Mouse (Mus musculus): ENCODE results near the gene Ak9. TPM values are rescaled to one million over a fixed set of nuclear protein-coding genes. Genes with fewer than 3 reads are reported as not detected.

Gene Ak9
- polyA plus RNA-seq, 1 experiment from 2014 or later, result 0.21 TPM

DNA sequence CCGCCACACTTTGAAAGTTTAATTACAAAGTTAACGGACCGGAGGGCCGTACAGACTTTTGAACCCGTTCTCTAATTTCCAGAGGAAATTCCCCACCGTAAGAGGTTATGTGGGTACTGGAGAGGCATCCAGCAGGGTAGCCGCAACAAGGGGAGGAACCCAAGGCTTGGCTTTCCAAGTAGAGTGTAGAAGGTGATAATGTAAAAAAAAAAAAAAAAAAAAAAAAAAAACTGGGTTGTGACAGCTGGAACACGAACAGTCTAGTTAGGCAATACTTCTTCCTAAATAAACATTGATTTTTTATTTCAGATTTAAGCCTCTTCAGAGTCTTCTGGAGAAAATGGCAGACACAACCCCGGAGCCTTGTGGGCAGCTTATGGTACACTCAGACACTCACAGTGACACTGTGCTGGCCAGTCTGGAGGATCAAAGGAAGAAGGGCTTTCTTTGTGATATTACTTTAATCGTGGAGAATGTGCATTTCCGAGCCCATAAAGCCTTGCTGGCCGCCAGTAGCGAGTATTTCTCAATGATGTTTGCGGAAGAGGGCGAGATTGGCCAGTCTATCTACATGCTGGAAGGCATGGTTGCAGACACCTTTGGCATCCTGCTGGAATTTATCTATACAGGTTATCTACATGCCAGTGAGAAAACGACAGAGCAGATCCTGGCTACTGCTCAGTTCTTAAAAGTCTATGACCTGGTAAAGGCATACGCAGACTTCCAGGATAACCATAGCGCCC lies 147.2 kb downstream of the Ak9 start:
- Histone ChIP-seq H3K27me3 (replicated peaks; ENCODE audit: control insufficient read depth, insufficient read depth, low read length) (no peaks in the 10 kb centered on the region), H3K4me2 (ENCODE audit: low read depth, low read length) (peak overlapping the region; percentile 63), H3K9ac (ENCODE audit: low read depth, low read length) (peak overlapping the region; percentile 87), H3K36me3 (ENCODE audit: control insufficient read depth, insufficient read depth, low read length) (peaks cover 38% of the 10 kb centered on the region), H3K4me1 (ENCODE audit: control insufficient read depth, insufficient read depth, low read length) (no peaks in the 10 kb centered on the region), H3K27ac (replicated peaks; ENCODE audit: low read depth, low read length) (peak overlapping the region; percentile 80), H3K4me3 (ENCODE audit: low read depth, low read length) (peak overlapping the region; percentile 94), H3K9me3 (ENCODE audit: control insufficient read depth, low read length) (no peaks in the 10 kb centered on the region)
- ATAC-seq (ENCODE audit: low read depth) (no peak), DNase-seq (ENCODE audit: low spot score) (no peak)
- WGBS, result 53% methylated on average over 18 of the region's 18 CpGs

DNA sequence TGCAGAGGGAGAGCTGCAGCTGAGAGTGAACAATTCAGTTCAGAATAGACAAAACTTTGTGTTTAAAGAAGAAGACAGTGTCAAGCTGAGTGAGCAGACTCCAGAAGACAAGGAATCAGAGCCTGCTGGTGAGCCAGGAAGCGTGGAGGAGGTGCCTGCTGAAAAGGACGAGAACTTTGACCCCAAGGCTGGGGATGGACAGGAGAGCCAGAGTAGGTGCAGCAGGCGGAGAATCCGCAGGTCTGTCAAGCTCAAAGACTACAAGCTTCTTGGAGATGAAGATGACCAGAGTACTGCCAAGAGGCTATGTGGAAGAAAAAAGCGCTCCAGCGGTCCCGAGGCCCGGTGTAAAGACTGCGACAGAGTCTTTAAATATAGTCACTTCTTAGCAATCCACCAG lies 147.9 kb downstream of the Ak9 start:
- Histone ChIP-seq H3K27ac (replicated peaks; ENCODE audit: low read depth, low read length) (no peak overlapping the region), H3K36me3 (ENCODE audit: control insufficient read depth, insufficient read depth, low read length) (peaks cover 45% of the 10 kb centered on the region), H3K9ac (ENCODE audit: low read depth, low read length) (no peak overlapping the region), H3K27me3 (replicated peaks; ENCODE audit: control insufficient read depth, insufficient read depth, low read length) (no peaks in the 10 kb centered on the region), H3K4me3 (ENCODE audit: low read depth, low read length) (no peak overlapping the region), H3K9me3 (ENCODE audit: control insufficient read depth, low read length) (no peaks in the 10 kb centered on the region), H3K4me2 (ENCODE audit: low read depth, low read length) (no peak overlapping the region), H3K4me1 (ENCODE audit: control insufficient read depth, insufficient read depth, low read length) (no peaks in the 10 kb centered on the region)
- 94% methylated on average over 9 of the region's 9 CpGs for WGBS
- ATAC-seq (ENCODE audit: low read depth), result no peak
- DNase-seq (ENCODE audit: low spot score), result no peak

DNA sequence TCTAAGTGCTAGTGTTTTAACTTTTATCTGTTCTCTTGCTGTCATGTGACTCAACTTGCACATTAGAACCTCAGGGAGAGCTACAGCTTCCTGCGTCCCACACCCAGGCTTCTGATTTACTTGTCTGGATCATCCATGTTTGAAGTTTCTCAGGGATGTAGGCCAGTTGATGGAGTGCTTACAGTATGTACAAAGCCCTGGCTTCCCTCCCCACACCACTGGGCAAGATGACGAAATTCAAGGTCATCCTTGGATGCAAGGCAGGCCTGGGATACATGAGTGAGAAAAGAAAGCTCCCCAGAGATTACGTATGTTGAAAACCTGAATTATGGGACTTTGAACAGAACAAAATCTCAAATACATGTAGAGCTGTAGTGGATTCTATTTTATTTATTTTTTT lies 149.0 kb downstream of the Ak9 start:
- Histone ChIP-seq H3K4me2 (ENCODE audit: low read depth, low read length) (no peak overlapping the region), H3K9ac (ENCODE audit: low read depth, low read length) (no peak overlapping the region), H3K9me3 (ENCODE audit: control insufficient read depth, low read length) (no peaks in the 10 kb centered on the region), H3K4me3 (ENCODE audit: low read depth, low read length) (no peak overlapping the region), H3K4me1 (ENCODE audit: control insufficient read depth, insufficient read depth, low read length) (no peaks in the 10 kb centered on the region), H3K36me3 (ENCODE audit: control insufficient read depth, insufficient read depth, low read length) (peaks cover 49% of the 10 kb centered on the region), H3K27ac (replicated peaks; ENCODE audit: low read depth, low read length) (no peak overlapping the region), H3K27me3 (replicated peaks; ENCODE audit: control insufficient read depth, insufficient read depth, low read length) (no peaks in the 10 kb centered on the region)
- 90% methylated on average over 3 of the region's 3 CpGs for WGBS
- ATAC-seq (ENCODE audit: low read depth), result no peak
- no peak for DNase-seq (ENCODE audit: low spot score)

DNA sequence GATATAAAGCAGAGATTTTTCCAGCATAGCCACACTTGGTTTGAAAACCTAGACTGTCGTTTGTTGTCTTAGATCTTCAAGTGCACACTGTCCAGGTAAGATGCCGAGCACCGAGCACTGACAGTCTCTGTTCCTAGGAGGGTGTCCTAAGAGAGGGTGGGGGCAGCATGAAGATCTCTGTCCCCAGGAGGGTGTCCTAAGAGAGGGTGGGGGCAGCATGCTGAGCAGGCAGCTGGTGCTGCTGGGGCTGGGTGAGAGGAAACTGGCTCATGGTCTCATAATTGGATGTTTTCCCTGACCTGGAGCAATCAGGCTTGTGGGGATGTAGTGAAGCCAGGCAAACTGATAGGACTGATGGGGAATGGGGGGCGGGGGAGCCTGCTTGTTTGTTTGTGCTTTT lies 156.2 kb downstream of the Ak9 start:
- Histone ChIP-seq H3K4me3 (ENCODE audit: low read depth, low read length) (no peak overlapping the region), H3K9ac (ENCODE audit: low read depth, low read length) (no peak overlapping the region), H3K27me3 (replicated peaks; ENCODE audit: control insufficient read depth, insufficient read depth, low read length) (no peaks in the 10 kb centered on the region), H3K9me3 (ENCODE audit: control insufficient read depth, low read length) (no peaks in the 10 kb centered on the region), H3K36me3 (ENCODE audit: control insufficient read depth, insufficient read depth, low read length) (peaks cover 71% of the 10 kb centered on the region), H3K27ac (replicated peaks; ENCODE audit: low read depth, low read length) (no peak overlapping the region), H3K4me2 (ENCODE audit: low read depth, low read length) (no peak overlapping the region), H3K4me1 (ENCODE audit: control insufficient read depth, insufficient read depth, low read length) (no peaks in the 10 kb centered on the region)
- ATAC-seq (ENCODE audit: low read depth), result no peak
- WGBS, result 70% methylated on average over 4 of the region's 4 CpGs
- DNase-seq (ENCODE audit: low spot score), result no peak

DNA sequence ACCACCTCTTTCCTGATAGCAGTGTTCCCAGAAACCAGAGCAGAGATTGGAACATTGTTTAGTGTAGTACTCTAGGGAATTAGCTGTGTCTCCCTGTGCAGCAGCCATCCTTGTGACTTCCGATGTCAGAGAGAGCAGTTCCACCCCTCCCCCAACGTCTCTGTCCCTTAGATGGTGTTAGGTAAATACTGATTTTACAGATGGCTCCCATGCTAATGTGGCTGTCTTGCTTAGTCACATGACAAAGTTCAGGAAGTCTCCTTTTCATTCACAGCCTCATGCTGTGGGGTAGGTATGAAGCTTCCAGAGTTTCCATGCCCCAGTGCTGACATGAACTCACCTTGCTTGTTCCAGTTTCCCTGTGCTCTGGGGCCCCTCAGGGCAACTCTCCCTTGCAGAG lies 156.7 kb downstream of the Ak9 start:
- H3K4me3 ChIP-seq (ENCODE audit: low read depth, low read length), result no peak overlapping the region
- H3K27me3 ChIP-seq (replicated peaks; ENCODE audit: control insufficient read depth, insufficient read depth, low read length), result no peaks in the 10 kb centered on the region
- H3K4me1 ChIP-seq (ENCODE audit: control insufficient read depth, insufficient read depth, low read length), result no peaks in the 10 kb centered on the region
- WGBS, result 18% methylated on average over 2 of the region's 2 CpGs
- ATAC-seq (ENCODE audit: low read depth) (no peak), DNase-seq (ENCODE audit: low spot score) (no peak)
- H3K9ac ChIP-seq (ENCODE audit: low read depth, low read length), result no peak overlapping the region
- no peak overlapping the region for H3K4me2 ChIP-seq (ENCODE audit: low read depth, low read length)
- no peaks in the 10 kb centered on the region for H3K9me3 ChIP-seq (ENCODE audit: control insufficient read depth, low read length)
- H3K27ac ChIP-seq (replicated peaks; ENCODE audit: low read depth, low read length), result no peak overlapping the region
- peaks cover 69% of the 10 kb centered on the region for H3K36me3 ChIP-seq (ENCODE audit: control insufficient read depth, insufficient read depth, low read length)

DNA sequence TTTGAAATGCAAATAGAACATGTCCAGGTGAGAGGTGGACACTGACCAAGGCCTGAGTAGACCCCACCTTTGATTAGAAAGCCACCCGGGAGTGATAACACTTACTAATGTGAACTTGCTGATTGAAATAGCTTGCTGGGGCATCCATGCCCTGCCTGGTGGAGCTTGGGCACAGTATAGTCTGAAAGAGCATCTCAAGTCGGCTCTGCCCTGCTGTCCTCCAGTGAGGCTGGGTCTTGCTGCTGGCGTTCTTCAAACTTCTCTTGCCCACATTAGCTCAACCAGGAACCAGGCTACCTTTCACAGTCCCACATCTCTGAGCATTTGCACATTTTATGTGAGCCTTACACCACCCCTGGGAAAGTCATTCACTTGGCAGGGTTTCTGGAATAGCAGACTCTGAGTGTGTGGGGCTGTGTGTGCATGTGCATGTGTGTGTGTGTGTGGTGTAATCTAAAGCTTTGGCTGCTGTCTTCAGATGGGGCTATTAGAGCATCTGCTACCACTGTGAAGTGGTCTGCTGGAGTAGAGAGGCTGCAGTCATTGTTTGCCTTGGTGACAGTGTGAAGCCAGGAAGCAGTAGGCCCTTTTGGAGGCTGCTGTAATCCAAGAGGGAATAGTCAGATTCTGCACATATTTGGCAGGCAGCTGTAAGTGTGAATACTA lies 157.4 kb downstream of the Ak9 start:
- 89% methylated on average over 3 of the region's 3 CpGs for WGBS
- Histone ChIP-seq H3K27me3 (replicated peaks; ENCODE audit: control insufficient read depth, insufficient read depth, low read length) (no peaks in the 10 kb centered on the region), H3K36me3 (ENCODE audit: control insufficient read depth, insufficient read depth, low read length) (peaks cover 67% of the 10 kb centered on the region), H3K4me2 (ENCODE audit: low read depth, low read length) (no peak overlapping the region), H3K27ac (replicated peaks; ENCODE audit: low read depth, low read length) (no peak overlapping the region), H3K4me3 (ENCODE audit: low read depth, low read length) (no peak overlapping the region), H3K9me3 (ENCODE audit: control insufficient read depth, low read length) (no peaks in the 10 kb centered on the region), H3K9ac (ENCODE audit: low read depth, low read length) (no peak overlapping the region), H3K4me1 (ENCODE audit: control insufficient read depth, insufficient read depth, low read length) (no peaks in the 10 kb centered on the region)
- DNase-seq (ENCODE audit: low spot score) (no peak), ATAC-seq (ENCODE audit: low read depth) (no peak)

DNA sequence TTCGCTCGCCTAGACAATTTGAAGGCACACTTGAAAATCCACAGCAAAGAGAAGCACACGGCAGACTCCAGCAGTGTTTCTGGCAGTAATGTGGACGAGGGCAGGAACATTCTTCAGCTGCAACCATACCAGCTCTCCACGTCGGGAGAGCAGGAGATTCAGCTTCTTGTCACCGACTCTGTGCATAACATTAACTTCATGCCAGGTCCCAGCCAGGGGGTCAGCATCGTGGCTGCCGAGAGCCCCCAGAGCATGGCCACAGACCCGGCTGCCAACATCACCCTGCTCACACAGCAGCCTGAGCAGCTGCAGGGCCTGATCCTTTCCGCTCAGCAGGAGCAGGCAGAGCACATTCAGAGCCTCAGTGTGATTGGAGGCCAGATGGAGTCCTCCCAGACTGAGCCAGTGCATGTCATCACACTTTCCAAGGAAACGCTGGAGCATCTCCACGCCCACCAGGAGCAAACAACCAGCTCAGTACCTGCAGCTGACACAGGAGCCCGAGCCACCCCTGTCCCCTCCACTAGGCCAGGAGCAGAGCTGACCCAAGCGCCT lies 160.7 kb downstream of the Ak9 start:
- Histone ChIP-seq H3K27ac (replicated peaks; ENCODE audit: low read depth, low read length) (no peak overlapping the region), H3K9ac (ENCODE audit: low read depth, low read length) (no peak overlapping the region), H3K36me3 (ENCODE audit: control insufficient read depth, insufficient read depth, low read length) (peaks cover 55% of the 10 kb centered on the region), H3K9me3 (ENCODE audit: control insufficient read depth, low read length) (no peaks in the 10 kb centered on the region), H3K4me2 (ENCODE audit: low read depth, low read length) (no peak overlapping the region), H3K4me1 (ENCODE audit: control insufficient read depth, insufficient read depth, low read length) (no peaks in the 10 kb centered on the region), H3K27me3 (replicated peaks; ENCODE audit: control insufficient read depth, insufficient read depth, low read length) (no peaks in the 10 kb centered on the region), H3K4me3 (ENCODE audit: low read depth, low read length) (no peak overlapping the region)
- no peak for ATAC-seq (ENCODE audit: low read depth)
- no peak for DNase-seq (ENCODE audit: low spot score)
- WGBS, result 59% methylated on average over 15 of the region's 15 CpGs

DNA sequence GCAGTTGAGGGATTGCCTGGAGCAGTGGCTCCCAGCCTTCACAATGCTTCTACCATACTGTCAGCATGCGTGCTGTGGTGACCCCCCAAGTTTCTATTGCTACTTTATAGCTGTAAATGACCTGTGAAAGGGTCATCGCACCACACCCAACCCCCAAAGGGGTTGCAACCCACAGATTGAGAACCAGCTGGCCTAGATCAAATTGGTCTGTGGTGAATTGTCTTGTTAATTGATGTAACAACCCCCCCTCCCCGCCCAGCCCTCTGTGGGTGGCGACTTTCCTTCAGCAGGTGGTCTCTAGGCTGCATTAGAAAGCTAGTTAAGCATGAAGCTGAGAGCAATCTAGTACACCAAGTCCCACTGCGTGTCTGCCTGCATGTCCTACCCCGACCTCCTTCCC lies 163.5 kb downstream of the Ak9 start:
- Histone ChIP-seq H3K36me3 (ENCODE audit: control insufficient read depth, insufficient read depth, low read length) (peaks cover 37% of the 10 kb centered on the region), H3K27ac (replicated peaks; ENCODE audit: low read depth, low read length) (no peak overlapping the region), H3K27me3 (replicated peaks; ENCODE audit: control insufficient read depth, insufficient read depth, low read length) (no peaks in the 10 kb centered on the region), H3K9me3 (ENCODE audit: control insufficient read depth, low read length) (no peaks in the 10 kb centered on the region), H3K4me1 (ENCODE audit: control insufficient read depth, insufficient read depth, low read length) (no peaks in the 10 kb centered on the region), H3K4me2 (ENCODE audit: low read depth, low read length) (no peak overlapping the region), H3K4me3 (ENCODE audit: low read depth, low read length) (no peak overlapping the region), H3K9ac (ENCODE audit: low read depth, low read length) (no peak overlapping the region)
- 48% methylated on average over 6 of the region's 6 CpGs for WGBS
- ATAC-seq (ENCODE audit: low read depth) (no peak), DNase-seq (ENCODE audit: low spot score) (no peak)

Data from embryonic facial prominence, embryonic 14.5 days (tissue).